Mouse (Mus musculus) monocyte, adult 5-6 weeks (primary cell): ENCODE measurements around the gene Tmem131l. TPM values are rescaled to one million over a fixed set of nuclear protein-coding genes. Genes with fewer than 3 reads are reported as not detected.

Source experiments
- ATAC-seq: fragments of 153-309, 156-312 bp; replicated peaks from 2 replicates; pipeline ENCODE4 v1.8.0; 2017; ENCODE audit warnings: mild to moderate bottlenecking; ENCODE audit not compliant: low TSS enrichment, insufficient number of reproducible peaks, severe bottlenecking, poor library complexity, low FRiP score
- total RNA-seq: library from RNA; stranded (forward); fragments of 200-1000, 200-491, 200-594 nt; gene quantifications from 3 replicates; pipeline ENCODE4 v1.2.3, GENCODE M21; 2017

Tmem131l gene
- total RNA-seq, 1 experiment from 2014 or later: 41.7 TPM

GRCm38 (mm10) chr3:84024512-84025072 lies 15.4 kb downstream of the Tmem131l start:
- ATAC-seq: no peak

DNA sequence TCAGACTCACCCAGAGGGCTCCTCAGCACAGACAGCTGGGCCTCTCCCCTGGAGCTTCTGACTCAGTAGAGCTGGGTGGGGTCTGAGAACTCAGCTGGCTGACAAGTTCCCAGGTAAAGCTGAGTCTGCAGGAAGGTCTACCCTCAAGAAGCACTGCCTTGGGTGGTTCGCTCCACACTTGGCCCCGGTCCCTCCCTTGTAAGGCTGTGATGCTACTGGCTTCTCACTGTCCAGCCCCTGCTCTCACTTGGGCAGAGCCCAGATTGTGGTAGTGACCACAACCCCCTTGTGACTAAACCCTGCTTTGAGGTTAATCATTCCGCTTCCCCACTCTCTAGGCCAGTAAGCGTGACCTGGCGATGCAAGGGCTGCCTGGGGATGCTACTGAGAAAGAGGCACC lies 17.3 kb downstream of the Tmem131l start:
- peak; percentile 78 for ATAC-seq

DNA sequence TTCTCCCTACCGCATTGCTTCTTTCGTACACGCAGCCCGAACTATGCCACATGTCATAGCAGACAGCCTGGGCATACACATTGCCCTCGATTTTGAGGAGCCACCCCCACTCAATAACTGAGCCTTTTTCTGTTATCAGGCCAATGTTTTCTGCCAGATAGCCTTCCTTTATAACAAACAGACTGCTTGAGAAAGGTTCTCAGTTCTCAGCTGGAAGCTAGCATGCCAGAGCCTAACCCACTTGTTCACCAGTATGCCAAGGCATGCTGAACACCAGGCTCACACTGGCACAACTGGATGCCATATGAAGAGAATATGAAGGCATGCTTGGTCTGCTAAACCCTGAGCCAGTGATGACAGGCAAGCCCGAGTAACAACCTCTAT lies 17.8 kb downstream of the Tmem131l start:
- no peak for ATAC-seq

DNA sequence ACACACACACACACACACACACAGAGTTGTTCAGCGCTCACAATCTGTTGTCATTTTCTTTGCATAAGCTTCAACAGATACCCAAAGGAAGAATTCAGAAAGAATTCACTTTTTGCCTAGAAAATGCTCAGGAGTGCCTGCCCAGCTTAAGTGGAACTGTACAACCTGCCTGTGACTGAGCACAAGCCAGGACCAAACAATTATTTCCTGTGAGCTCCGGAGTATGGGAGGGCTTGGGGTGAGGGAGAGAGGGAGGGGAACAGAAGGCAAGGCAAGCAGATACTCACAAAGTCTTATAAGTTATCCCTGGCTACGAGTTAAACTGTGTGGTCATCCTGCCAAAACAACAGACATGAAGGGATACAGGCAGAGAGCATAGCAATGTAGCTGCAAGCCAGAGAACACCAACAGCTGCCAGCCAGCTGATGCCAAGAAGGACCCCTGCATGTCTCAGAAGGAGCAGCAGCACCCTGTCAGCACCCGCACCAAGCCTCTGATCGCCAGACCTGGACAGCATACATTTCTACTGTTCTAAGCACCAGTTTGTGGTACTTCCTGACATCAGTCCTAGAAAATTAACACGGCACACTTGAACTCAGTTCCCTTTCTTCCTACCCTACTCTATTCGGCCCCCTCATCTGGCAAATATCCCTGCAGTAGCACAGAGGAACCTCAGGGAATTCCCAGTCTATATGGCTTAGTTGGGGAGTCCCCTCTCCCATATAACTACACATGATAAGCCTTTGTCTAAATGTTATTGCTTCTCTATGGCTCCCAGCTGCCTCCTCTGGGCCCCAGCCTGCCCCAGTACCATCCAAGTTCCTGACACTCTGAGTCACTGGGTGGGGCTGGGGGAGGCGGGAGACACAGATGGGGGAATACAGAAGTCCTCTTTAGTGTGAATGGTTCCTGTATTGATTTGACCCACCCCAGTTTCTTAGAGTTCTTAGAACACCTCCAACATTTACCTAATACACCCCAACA lies 18.5 kb downstream of the Tmem131l start:
- ATAC-seq: no peak

DNA sequence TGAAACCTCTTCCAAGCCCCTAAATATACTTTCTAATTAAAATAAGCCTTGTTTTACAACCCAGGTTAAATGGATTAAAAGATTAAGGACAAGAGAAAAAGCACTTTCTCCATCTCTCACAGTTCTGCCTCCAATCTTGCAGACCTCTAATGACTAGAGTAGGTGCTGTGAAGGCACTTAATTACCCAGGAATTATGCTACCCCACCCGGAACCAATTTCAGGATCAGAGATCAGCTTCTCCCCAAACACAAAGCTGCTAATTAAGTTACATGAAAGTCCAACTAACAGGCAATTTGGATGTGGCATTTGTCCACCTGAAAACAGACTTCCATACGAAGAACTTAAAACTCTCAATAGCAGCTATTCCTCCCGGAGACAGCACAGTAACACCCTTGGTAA lies 19.4 kb downstream of the Tmem131l start:
- ATAC-seq: no peak

- ATAC-seq: no peak
These were observed 24.4 kb downstream of the Tmem131l start for GRCm38 (mm10) chr3:84015484-84016016.

GRCm38 (mm10) chr3:84010995-84011663 lies 28.8 kb downstream of the Tmem131l start:
- no peak for ATAC-seq

- ATAC-seq: no peak
These were observed 34.0 kb downstream of the Tmem131l start for GRCm38 (mm10) chr3:84005989-84006388.

DNA sequence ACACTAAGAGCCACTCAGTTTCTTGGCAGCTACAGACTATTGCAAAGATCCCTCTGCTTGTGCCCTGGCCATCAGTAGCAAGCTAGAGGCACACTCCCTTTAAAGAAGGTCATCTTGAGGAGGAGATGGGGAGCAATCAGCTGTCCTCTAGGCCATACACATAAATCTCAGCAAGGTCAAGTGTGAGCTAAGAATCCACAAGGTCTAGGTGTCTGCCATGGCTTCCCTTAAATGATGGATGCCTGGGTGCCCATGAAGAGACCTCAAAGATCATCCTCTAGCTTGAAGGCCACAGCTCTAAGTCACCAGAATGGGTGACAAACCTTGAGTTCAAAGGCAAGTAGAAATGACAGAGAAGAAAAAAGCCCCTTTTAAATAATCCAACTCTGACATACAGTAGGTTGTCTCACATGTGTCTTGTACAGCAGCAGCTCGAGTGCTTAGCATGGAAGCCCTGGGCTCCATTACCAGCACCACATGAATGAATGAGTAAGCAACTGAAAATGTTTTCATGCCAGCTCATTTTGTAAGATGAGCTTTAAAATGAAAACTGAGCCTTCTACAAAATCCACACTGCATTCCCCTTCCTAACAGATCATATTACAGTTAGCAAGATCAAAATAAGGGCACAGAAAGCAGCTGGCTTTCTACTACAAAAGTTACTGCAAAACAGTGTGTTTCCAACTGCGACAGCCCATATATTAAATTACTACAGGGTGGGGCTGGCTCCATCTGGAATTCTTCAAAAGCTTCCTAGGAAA lies 35.5 kb downstream of the Tmem131l start:
- ATAC-seq: no peak

DNA sequence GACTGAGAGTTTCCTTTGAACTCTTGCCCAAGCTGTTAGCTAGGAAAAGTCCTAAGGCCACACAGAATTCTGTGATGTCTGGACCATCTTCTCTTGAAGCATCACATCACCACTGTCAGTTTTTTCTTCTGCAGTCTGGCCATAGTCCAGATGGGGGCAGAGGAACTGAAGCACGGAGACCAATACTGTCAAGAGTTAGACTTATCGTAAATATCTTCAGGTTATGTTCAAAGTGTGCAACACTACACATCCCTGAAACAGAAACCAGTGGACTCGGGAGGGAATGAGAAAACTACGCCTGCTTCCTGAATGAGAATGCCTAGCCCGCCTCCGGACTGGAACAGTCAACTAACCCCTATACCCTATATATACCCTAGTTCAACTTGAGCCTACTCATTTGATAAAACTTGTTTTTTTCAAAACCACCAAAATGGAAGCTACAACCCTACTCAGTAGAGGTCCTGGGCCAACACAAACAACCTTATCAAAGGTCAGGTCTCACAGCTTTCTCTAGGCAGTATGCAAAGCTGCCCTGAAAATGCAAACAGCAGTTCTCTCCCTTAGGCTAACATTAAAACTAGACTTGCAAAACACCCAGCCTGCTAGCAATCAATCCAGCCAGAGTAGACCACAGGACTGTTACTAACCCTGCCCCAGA lies 37.4 kb downstream of the Tmem131l start:
- no peak for ATAC-seq

- no peak for ATAC-seq
These were observed 42.4 kb downstream of the Tmem131l start for GRCm38 (mm10) chr3:83997563-83997962.

DNA sequence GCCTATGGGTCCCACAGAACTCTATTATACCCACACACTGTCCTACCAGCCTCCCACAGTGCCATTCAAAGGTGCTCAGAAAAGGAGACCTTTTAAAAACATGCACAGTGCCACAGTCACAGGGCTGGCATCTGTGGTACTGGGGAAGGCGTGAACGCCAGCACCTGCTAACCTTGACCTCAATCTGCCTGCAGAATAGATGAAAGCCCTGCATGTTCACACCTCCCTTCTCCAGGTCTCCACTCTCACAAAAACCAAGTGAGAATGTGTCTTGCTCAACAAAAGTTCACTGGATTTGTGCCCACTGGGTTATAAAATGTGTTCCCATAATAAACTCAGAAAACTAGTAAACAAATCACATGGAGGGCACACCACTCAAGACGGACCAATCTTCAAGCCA lies 42.9 kb downstream of the Tmem131l start:
- no peak for ATAC-seq

DNA sequence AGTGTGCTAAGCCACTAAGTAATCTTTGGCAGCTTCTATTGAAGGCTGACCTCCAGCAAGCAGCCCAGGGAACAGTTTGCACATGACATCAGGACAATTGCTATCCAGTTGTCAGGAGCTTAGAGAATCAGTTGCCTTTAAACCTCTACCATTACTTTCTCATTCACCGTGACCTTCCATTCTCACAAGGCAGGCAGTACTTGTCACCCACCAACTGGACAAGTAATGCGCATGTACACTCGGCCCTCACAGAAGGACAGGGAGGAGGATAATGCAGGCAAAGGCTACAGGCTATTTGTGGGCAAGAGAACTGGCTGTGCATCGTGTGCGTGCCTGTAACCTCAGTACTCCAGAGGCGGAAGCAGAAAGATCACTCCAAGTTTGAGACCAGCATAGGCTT lies 43.9 kb downstream of the Tmem131l start:
- ATAC-seq: no peak

DNA sequence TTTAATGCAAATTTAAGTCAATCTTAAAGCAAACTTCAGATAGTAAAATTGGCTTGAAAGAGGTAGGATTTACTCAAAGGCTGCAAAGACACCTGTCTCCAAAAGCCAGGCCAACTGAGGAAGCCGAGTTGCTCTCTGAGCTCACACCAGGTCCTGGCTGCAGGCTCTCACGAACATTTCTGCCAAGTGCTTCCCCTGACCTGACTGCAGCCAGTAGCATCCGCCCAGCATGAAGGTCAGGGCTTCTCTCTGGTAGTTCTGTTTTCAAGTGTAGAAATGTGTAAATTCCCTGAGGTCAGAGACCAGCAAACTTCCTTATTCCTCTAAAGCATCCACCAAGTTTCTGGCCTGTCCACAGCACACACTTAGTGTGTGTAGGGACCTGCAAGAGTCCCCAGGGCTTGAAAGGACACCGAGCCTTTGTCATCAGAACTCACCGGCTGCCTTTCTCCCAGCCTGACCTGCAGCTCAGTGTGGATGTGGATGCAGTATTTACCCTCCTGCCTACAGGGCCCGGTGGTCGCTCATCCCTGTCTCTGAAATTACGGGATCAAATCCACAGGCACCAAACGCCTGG lies 44.6 kb downstream of the Tmem131l start:
- ATAC-seq: peak; percentile 81

- ATAC-seq: no peak
These were observed 45.6 kb downstream of the Tmem131l start for GRCm38 (mm10) chr3:83994217-83994839.

- no peak for ATAC-seq
These were observed 46.9 kb downstream of the Tmem131l start for GRCm38 (mm10) chr3:83993089-83993516.

DNA sequence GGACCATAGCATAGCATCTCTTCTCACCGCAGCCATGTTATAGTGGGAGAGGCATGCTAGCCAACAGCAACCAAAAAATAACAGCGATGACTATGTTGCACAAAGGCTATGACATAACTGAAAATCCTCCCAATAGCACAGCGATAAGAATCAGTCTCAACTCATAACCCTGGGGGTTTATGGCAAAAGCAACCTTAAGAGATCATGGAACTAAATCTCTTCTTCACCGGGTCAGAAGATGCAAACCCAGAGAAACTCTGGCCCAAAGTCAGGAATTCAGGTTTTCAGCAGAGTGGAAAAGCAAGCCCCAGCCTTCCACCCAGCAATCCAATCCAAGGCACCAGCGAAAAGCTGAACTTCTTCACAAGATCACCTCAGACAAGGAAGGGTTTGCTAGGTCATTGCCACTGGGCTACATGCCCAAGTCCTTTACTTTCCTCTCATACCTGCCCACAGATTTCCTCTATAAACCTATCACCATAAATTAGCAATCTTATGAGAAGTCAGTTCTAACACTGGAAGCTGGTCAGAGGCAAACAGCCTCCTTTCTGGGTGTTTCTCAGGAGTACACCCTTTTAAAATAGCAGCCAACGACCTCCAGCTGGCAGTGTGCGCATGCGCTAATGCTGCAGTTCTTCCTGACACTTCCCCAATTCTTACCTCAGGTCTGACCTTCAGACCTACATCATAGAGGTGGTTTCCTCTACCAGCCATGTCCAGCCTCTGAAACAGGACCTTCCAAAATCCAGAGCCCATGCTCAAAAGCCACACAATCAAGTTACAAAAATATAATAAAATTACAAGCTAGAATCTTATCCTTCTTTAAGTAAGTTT lies 48.1 kb downstream of the Tmem131l start:
- ATAC-seq: peak; percentile 61
